Mouse (Mus musculus) c-Kit-negative CD71-positive TER-119-positive erythroid progenitor cells, embryonic 14.5 days (primary cell): ENCODE data around the gene Zfp709.
"Not testable (repeated sequence)": the region's sequence is repeated elsewhere in the genome, so short reads cannot be mapped to it uniquely, and the experiment has no call there.

ENCODE experiments used
- DNase-seq: peaks from one replicate; pipeline ENCODE4 v3.0.0-alpha.2; 2013; ENCODE audit warnings: low read depth, low spot score

Zfp709 gene

DNA sequence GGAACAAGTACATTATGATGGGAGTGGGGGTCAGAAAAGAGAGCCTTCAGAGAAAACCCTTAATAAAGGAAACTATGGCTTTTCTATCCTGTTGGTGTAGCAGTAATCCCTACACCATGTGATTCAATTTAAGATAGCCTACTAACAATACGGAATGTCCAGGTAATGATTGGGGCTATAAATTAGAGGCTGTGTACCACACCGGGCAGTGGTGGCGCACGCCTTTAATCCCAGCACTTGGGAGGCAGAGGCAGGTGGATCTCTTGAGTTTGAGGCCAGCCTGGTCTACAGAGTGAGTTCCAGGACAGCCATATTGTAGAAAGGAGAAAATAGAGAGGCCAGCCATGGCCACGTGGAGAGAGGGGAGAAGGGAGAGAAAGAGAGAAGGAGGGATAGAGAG is 44.0 kb downstream of the Zfp709 start:
- DNase-seq: no peak

GRCm38 (mm10) chr8:71926551-71926950 is 44.7 kb downstream of the Zfp709 start:
- no peak for DNase-seq

GRCm38 (mm10) chr8:71927779-71928178 is 46.0 kb downstream of the Zfp709 start:
- no peak for DNase-seq

DNA sequence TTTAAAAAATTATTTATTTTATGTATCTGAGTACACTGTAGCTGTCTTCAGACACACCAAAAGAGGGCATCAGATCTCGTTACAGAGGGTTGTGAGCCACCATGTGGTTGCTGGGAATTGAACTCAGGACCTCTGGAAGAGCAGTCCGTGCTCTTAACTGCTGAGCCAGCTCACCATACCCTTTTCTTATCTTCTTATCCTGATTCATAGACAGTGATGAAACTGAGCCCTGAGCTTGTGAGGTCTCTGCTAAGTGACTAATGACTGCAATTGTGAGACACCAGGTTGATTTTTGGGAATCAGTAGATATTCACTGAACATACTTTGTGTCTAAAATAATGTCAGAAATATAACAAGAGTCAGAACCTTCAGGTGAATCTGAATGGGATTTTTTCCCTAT is 56.2 kb downstream of the Zfp709 start:
- not testable (repeated sequence) for DNase-seq

GRCm38 (mm10) chr8:71940293-71941208 is 58.7 kb downstream of the Zfp709 start:
- no peak for DNase-seq

GRCm38 (mm10) chr8:71941776-71942175 is 60.0 kb downstream of the Zfp709 start:
- DNase-seq: no peak
